Mouse (Mus musculus) cerebellum, adult 2 months (tissue): Measurements from ENCODE around the gene 1700025G04Rik.

Experiments
- CTCF ChIP-seq: fragments of 200-500 bp; IDR thresholded peaks from 2 replicates; pipeline ENCODE4 v1.5.1; 2011; ENCODE audit warnings: low read depth, mild to moderate bottlenecking, control low read depth, low read length, moderate library complexity, borderline replicate concordance; ENCODE audit not compliant: insufficient read depth
- POLR2A ChIP-seq: fragments of 200-500 bp; IDR thresholded peaks from 2 replicates; pipeline ENCODE4 v1.6.1; 2011; ENCODE audit warnings: low read length, control low read depth, borderline replicate concordance; ENCODE audit not compliant: insufficient read depth

- TF ChIP-seq CTCF: no peak
- no peak for TF ChIP-seq POLR2A
Observed at GRCm38 (mm10) chr1:152037589-152037988, 52.3 kb downstream of the 1700025G04Rik start.
